Mouse (Mus musculus) brain, embryonic 18.5 days (tissue): ENCODE measurements around the gene Dyrk4.
A peak's percentile ranks its signal among the peaks of the same experiment; 100 is the strongest.

Experiments
- DNase-seq: peaks from one replicate; pipeline ENCODE4 v3.0.0-alpha.2; 2012; ENCODE audit warnings: low read depth, low spot score

Gene Dyrk4

GRCm38 (mm10) chr6:126921111-126921881 is at the start of gene Dyrk4:
TSS of gene Dyrk4 (minus strand) at chr6:126921839.
- DNase-seq, result no peak

- no peak for DNase-seq
Observed at GRCm38 (mm10) chr6:126966241-126967026, 44.8 kb upstream of the Dyrk4 start.

- DNase-seq, result no peak
Observed at GRCm38 (mm10) chr6:126963426-126963825, 41.8 kb upstream of the Dyrk4 start.

- DNase-seq, result no peak
Observed at GRCm38 (mm10) chr6:126962709-126963108, 41.1 kb upstream of the Dyrk4 start.

- no peak for DNase-seq
Observed at GRCm38 (mm10) chr6:126961371-126962018, 39.9 kb upstream of the Dyrk4 start.

GRCm38 (mm10) chr6:126955734-126956133 is 34.1 kb upstream of the Dyrk4 start:
- peak; percentile 52 for DNase-seq

- DNase-seq, result no peak
Observed at GRCm38 (mm10) chr6:126948336-126948735, 26.7 kb upstream of the Dyrk4 start.

- DNase-seq, result no peak
Observed at GRCm38 (mm10) chr6:126940451-126940850, 18.8 kb upstream of the Dyrk4 start.

GRCm38 (mm10) chr6:126939487-126940171 is 18.0 kb upstream of the Dyrk4 start, which contains the start of the genes Rad51ap1 and D6Wsu163e:
TSS of gene Rad51ap1 (minus strand) at chr6:126939587.
TSS of gene D6Wsu163e (plus strand) at chr6:126939962.
- DNase-seq, result peak; percentile 89

GRCm38 (mm10) chr6:126938853-126939486 is 17.3 kb upstream of the Dyrk4 start:
- no peak for DNase-seq

- DNase-seq, result no peak
Observed at GRCm38 (mm10) chr6:126938047-126938446, 16.4 kb upstream of the Dyrk4 start.

GRCm38 (mm10) chr6:126932896-126933295 is 11.3 kb upstream of the Dyrk4 start:
- no peak for DNase-seq

- no peak for DNase-seq
Observed at GRCm38 (mm10) chr6:126914928-126915327, 6.7 kb downstream of the Dyrk4 start.

GRCm38 (mm10) chr6:126910727-126911126 is 10.9 kb downstream of the Dyrk4 start:
- no peak for DNase-seq

GRCm38 (mm10) chr6:126907876-126908275 is 13.8 kb downstream of the Dyrk4 start:
- no peak for DNase-seq

GRCm38 (mm10) chr6:126907378-126907777 is 14.3 kb downstream of the Dyrk4 start:
- no peak for DNase-seq

- DNase-seq, result no peak
Observed at GRCm38 (mm10) chr6:126877118-126877517, 44.5 kb downstream of the Dyrk4 start.

- no peak for DNase-seq
Observed at GRCm38 (mm10) chr6:126852881-126853280, 68.8 kb downstream of the Dyrk4 start, which contains the start of gene Akap3. TSS of gene Akap3 (plus strand) at chr6:126853098.

- DNase-seq, result peak; percentile 91
Observed at GRCm38 (mm10) chr6:126848712-126849704, 72.6 kb downstream of the Dyrk4 start, which contains the start of gene Ndufa9. TSS of gene Ndufa9 (minus strand) at chr6:126849136.

- DNase-seq, result no peak
Observed at GRCm38 (mm10) chr6:126836628-126837027, 85.0 kb downstream of the Dyrk4 start.
